Mouse (Mus musculus): ENCODE data around the gene Lce3b. TPM values are rescaled to one million over a fixed set of nuclear protein-coding genes. Genes with fewer than 3 reads are reported as not detected.

Lce3b gene
- total RNA-seq (2021), result not detected
- long read RNA-seq, experiment 1, result 0 reads
- long read RNA-seq, experiment 2, result 0 reads

DNA sequence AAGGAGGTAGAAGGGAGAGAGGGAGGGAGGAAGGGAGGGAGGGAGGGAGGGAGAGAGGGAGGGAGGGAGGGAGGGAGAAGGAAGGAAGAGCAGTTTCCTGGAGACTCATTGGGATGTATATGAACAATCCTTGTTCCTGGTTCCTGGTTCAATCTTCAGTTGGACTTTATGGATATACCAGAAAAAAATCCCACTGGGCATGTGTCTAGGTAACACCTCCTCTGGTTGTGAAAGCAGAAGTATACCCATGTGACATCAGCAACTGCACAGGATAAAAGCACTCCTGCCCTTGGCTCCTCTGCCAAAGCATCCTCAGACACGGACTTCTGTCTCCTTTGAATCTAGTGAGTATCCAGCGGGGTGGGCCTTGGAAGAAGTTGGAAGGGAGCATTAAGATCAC, at the start of gene Lce3b:
Gene Lce3b (plus strand): TSS at position 301 of the 400 bp plus-strand sequence.
- DNase-seq (ENCODE audit: low spot score in 2 of 2), result no peak

DNA sequence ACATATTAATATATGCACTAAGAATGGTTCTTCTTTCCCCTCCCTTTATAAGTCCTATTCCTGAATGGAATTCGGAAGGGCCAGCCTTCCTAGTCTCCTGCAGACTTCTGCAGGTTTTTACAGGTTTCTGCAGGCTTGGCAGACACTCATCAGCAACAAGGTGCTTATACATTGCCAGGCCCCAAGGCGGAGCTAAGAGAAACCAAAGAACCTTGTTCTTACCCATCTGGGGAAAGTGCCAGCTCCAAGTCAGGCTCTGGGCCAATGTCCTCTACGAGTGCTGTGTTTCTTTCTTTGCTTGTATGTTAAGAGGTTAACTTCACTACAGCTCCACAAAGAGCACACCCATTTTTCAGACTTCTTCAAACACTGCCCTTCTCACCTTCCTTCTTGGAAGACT, 38.7 kb upstream of the Lce3b start:
- no peak for DNase-seq (ENCODE audit: low spot score in 2 of 2)

DNA sequence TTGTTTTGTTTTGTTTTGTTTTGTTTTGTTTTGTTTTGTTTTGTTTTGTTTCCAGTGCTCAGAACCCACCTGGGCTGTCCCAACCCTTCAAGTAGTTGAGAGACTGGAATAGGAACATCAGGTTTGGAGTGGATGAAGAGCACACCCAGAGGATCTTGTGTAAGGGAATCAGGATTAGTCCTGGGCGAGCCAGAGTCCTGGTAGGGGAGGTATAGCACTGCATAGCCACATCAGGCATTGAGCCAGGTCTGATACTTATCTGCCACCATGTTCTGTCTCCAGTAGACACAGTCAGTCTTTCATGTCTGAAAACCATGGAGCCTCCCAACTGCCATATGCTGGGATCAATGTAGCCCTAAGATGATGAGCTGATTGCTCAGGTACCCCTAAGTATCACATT, 38.3 kb upstream of the Lce3b start:
- DNase-seq (ENCODE audit: low spot score in 2 of 2), result no peak

DNA sequence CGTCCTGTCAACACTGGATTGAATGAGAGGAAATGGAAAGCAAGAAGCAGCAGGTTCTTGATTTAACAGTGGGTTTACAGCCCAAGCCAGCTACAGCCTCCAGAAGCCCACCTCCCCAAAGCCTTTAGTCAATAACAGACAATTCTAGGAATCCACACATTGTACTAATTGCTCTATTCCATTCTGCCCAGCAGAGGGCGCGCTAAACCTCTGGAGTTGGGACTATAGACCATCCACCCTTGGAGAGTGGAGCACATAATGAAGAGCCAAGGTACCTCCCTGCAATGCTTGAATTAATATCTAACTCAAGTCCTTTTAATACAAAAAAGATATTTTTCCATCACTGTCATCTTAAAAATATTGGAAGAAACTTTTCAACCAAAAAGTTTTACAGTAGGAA, 29.8 kb upstream of the Lce3b start:
- DNase-seq (ENCODE audit: low spot score in 2 of 2), result peak in 1 of 2 experiments; percentile 14

DNA sequence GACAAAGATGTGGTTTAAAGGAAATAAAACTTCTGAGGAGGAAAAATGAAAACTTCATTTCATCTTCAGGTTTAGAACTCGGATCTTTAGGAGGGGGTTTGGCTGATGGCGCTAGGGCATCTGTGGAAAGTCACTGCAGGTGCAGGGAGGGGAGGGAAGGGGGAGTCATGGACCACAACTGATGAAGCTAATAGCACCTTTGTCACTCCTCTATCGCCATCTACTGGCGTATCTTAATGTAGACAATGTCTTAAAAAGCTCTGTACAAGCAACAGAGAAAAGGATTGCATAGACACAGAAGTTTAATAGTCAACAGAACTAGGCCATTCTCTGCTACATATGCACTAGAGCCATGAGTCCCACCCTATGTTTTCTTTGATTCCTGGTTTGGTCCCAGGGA, 29.1 kb upstream of the Lce3b start:
- DNase-seq (ENCODE audit: low spot score in 2 of 2), result no peak

DNA sequence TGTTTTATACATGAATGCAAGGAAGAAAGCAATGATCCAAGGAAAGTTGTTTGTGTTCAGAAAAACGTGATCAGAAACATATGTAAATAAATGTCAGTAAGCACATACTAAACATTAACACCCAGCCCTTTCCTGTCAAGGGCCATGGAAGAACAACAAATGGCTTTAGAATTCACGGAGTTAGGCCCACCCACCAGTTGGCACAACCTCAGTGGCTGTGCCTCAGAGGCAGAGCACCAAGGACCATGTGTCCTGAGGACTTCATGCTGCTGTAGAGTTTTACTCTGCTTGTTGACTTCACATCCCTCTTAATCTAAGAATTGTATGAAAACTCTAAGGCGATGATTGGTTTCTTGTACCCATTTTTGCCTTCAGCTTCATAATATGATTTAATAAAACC, 27.6 kb upstream of the Lce3b start:
- DNase-seq (ENCODE audit: low spot score in 2 of 2), result no peak

DNA sequence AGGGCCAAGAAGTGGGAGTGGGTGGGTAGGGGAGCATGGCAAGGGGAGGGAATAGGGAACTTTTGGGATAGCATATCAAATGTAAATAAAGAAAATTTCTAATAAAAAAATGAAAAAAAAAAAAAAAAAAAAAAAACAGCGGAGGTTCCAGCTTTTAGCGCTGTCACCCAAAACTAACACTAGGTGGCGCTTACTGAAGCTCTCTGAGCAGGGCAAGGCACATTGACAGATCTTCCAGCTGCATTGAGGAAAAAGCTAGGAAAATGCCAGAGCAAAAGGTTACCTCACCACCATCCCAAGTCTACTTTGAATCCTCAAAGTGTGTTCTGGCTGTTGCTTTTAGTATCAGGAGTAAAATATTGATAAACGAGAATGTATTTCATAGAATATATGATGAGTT, 25.2 kb upstream of the Lce3b start:
- DNase-seq (ENCODE audit: low spot score in 2 of 2), result no peak

DNA sequence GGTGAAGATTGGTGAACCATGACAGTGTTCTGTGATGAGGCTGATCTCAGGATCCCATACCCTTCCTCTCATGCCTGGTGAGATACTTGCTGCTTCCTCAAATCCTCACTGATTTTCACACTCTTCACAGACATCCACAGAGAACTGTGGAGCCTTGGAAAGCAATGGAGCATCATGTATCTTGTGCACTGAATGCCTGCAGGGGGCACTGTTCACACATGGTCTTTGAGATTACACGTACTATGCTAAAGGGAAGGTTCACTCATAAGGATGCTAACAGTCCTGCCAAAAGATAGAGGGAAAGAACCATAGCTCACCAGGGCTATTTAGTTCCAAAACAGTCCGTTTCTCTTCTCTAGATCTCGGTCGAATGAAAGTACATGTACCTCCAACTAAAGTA, 12.4 kb upstream of the Lce3b start:
- no peak for DNase-seq (ENCODE audit: low spot score in 2 of 2)

DNA sequence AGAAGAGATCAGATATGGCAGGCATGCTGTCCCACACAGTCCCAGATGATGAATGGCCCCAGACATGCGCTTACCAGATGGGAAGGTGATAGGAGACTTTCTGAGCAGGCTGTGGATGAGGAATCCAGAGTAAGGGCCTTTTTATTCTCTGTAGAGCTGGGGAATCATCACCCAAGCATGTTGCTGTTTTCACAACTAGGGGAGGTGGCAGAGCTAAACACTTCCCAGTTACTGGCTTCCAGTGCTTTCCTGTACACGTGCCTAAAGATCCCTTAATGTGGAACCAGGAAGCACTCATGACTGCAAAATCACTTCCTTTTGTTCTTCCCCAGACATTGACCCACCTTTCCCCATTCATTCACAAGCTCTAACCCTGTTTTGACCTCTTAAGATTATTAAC, 6.6 kb upstream of the Lce3b start, which contains the start of gene Lce3a:
Gene Lce3a (minus strand): TSS at position 101 of the 400 bp plus-strand sequence.
- no peak for DNase-seq (ENCODE audit: low spot score in 2 of 2)

DNA sequence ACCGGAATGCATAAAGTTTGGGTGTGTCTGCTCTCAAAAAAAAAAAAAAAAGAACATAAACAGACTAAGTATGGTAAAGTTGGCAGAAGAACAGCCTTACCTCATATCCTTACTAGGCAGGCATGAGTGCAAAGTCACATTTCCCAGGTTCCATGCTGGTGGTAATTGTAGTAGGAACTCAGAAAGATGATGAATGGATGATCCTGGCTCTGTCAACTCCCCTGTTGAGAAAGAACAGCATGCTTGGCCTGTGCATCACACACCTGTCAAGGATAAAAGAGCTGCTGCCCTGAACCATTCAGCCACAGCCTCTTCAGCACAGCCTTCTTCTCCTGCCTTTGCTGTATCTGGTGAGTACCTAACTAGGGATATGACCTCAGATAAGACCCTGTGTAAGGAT, 11.4 kb downstream of the Lce3b start, which contains the start of gene Lce3c:
Gene Lce3c (plus strand): TSS at position 301 of the 400 bp plus-strand sequence.
- no peak for DNase-seq (ENCODE audit: low spot score in 2 of 2)

DNA sequence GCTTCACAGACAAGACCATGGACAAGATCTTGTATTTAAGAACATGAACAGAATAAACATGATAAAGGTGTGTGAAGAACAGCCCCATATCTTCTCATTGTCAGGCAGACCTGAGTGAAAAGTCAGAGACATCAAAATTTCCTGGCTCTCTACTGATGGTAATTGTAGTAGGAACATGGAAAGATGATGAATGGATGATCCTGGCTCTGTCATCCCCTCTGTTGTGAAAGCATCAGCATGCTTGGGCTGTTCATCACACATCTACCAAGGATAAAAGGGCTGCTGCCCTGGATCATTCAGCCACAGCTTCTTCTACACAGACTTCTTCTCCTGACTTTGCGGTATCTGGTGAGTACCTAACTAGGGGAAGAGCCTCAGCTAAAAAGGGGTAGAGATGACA, 24.3 kb downstream of the Lce3b start, which contains the start of gene Lce3d:
Gene Lce3d (plus strand): TSS at position 301 of the 400 bp plus-strand sequence.
- DNase-seq (ENCODE audit: low spot score in 2 of 2), result no peak

DNA sequence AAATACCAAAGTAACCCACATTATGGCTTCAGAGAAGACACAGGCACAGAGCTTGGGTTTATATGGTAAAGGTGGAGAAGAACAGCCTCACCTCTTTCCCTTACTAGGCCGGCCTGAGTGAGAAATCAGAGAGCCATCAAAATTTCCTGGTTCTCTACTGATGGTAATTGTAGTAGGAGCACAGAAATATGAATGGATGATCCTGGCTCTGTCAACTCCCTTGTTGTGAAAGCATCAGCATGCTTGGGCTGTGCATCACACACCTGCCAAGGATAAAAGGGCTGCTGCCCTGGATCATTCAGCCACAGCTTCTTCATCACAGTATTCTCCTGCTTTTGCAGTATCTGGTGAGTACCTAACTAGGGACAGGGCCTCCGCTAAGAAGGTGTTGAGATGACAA, 34.0 kb downstream of the Lce3b start, which contains the start of gene Lce3e:
Gene Lce3e (plus strand): TSS at position 301 of the 400 bp plus-strand sequence.
- no peak for DNase-seq (ENCODE audit: low spot score in 2 of 2)

DNA sequence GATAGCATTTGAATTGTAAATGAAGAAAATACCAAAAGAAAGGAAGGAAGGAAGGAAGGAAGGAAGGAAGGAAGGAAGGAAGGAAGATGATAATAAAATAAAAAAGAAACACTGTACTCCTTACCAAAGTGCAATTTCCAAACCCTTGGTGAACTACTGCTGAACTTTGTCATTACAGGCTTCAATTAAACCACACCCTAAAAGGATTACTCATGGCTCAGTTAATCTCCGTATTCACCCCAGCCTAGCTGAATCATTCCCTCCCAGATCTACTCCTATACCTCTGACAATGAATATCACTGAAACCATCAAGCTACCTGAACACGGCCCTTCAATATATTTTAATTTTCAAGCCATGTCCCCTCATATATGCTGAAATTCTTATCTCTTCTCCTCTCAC, 45.7 kb downstream of the Lce3b start:
- DNase-seq (ENCODE audit: low spot score in 2 of 2), result no peak

Other genes starting within 250 kb of the Lce3b start
- gene Lce1d, start 245.8 kb upstream of the Lce3b start, total RNA-seq (2021), result not detected
- gene Lce1e, start 223.9 kb upstream of the Lce3b start, total RNA-seq (2021), result not detected
- gene Lce1f, start 212.6 kb upstream of the Lce3b start, total RNA-seq (2021), result not detected
- gene Gm38119, start 193.9 kb upstream of the Lce3b start, total RNA-seq (2021), result not detected
- gene Lce1g, start 180.6 kb upstream of the Lce3b start, total RNA-seq (2021), result not detected
- not detected for gene Lce1h, start 167.9 kb upstream of the Lce3b start, total RNA-seq (2021)
- gene Lce1i, start 154.1 kb upstream of the Lce3b start, total RNA-seq (2021), result not detected
- not detected for gene Lce1j, start 142.5 kb upstream of the Lce3b start, total RNA-seq (2021)
- gene Lce1k, start 125.1 kb upstream of the Lce3b start, total RNA-seq (2021), result not detected
- under 1 TPM in 1 of 2 experiments, not detected in 1; 0.13 TPM for gene Kprp, start 105.7 kb upstream of the Lce3b start, total RNA-seq (2021)
- not detected for gene Lce1l, start 81.7 kb upstream of the Lce3b start, total RNA-seq (2021)
- gene 2310050C09Rik, start 62.8 kb upstream of the Lce3b start, total RNA-seq (2021), result not detected
- not detected for gene Lce3a, start 6.7 kb upstream of the Lce3b start, total RNA-seq (2021)
- not detected for gene Lce3c, start 11.5 kb downstream of the Lce3b start, total RNA-seq (2021)
- not detected for gene Lce3d, start 24.4 kb downstream of the Lce3b start, total RNA-seq (2021)
- not detected for gene Lce3e, start 34.1 kb downstream of the Lce3b start, total RNA-seq (2021)
- not detected for gene Lce3f, start 59.2 kb downstream of the Lce3b start, total RNA-seq (2021)
- gene Crct1, start 82.7 kb downstream of the Lce3b start, total RNA-seq (2021), result under 1 TPM in 1 of 2 experiments, not detected in 1; 0.52 TPM
- under 1 TPM in 1 of 2 experiments, not detected in 1; 0.62 TPM for gene Lce1m, start 86.1 kb downstream of the Lce3b start, total RNA-seq (2021)
- gene Gm4858, start 135.8 kb downstream of the Lce3b start, total RNA-seq (2021), result not detected
- not detected for gene Crnn, start 211.8 kb downstream of the Lce3b start, total RNA-seq (2021)